Mouse (Mus musculus) E14TG2a.4 (cell line): Measurements from ENCODE around the gene Capn9.

ENCODE experiments used
- CTCF ChIP-seq: conservative IDR thresholded peaks from 2 replicates; pipeline ENCODE4 v1.5.1; 2014; ENCODE audit warnings: low read length
- NANOG ChIP-seq: IDR thresholded peaks from 2 replicates; pipeline ENCODE4 v1.6.1; 2014; ENCODE audit warnings: borderline replicate concordance, low read length, mixed read lengths

DNA sequence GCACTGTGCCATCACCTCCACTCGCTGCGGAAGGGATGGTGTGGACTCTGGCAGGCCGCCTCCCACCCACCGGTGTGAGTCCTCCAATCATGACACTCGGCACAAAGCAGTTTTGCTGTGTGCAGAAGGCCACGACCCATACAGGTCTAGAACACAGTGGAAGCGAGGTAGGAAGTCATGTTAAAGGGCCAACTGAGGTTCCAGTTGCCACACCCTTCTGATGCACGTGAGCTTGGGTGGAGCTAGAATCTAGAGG, 59.3 kb downstream of the Capn9 start:
- no peak for TF ChIP-seq CTCF
- TF ChIP-seq NANOG = no peak
